Mouse (Mus musculus): Measurements from ENCODE around the gene Luc7l3. TPM values are rescaled to one million over a fixed set of nuclear protein-coding genes. Genes with fewer than 3 reads are reported as not detected.

Gene Luc7l3
- polyA plus RNA-seq, 1 experiment from 2014 or later, result 88.8 TPM

- WGBS, result under 1% methylated on average over 60 of the region's 67 CpGs
- peak; percentile 70 for ATAC-seq (ENCODE audit: low read depth)
- peak; percentile 10 for DNase-seq (ENCODE audit: low spot score)
- peaks cover 8% of the 10 kb centered on the region; the same call in 1 of the 2 replicates for H3K36me3 ChIP-seq (ENCODE audit: control insufficient read depth, insufficient read depth, low read length)
- peak overlapping the region; percentile 99 for H3K9ac ChIP-seq (ENCODE audit: low read depth, low read length)
- H3K27ac ChIP-seq (replicated peaks; ENCODE audit: low read depth, low read length), result peak overlapping the region; percentile 99
- peak overlapping the region; percentile 81 for H3K4me2 ChIP-seq (ENCODE audit: low read depth, low read length)
- no peaks in the 10 kb centered on the region for H3K27me3 ChIP-seq (replicated peaks; ENCODE audit: control insufficient read depth, insufficient read depth, low read length)
- H3K9me3 ChIP-seq (ENCODE audit: control insufficient read depth, low read length), result no peaks in the 10 kb centered on the region
- H3K4me3 ChIP-seq (ENCODE audit: low read depth, low read length), result peak overlapping the region; percentile 96
- H3K4me1 ChIP-seq (ENCODE audit: control insufficient read depth, insufficient read depth, low read length), result peaks cover 19% of the 10 kb centered on the region
These were observed 538 bp downstream of the Luc7l3 start for GRCm38 (mm10) chr11:94320969-94321930.

- H3K4me1 ChIP-seq (ENCODE audit: control insufficient read depth, insufficient read depth, low read length), result peaks cover 27% of the 10 kb centered on the region
- no peak overlapping the region for H3K4me2 ChIP-seq (ENCODE audit: low read depth, low read length)
- no peak overlapping the region for H3K9ac ChIP-seq (ENCODE audit: low read depth, low read length)
- peaks cover 8% of the 10 kb centered on the region; the same call in 1 of the 2 replicates for H3K36me3 ChIP-seq (ENCODE audit: control insufficient read depth, insufficient read depth, low read length)
- no peaks in the 10 kb centered on the region for H3K27me3 ChIP-seq (replicated peaks; ENCODE audit: control insufficient read depth, insufficient read depth, low read length)
- 91% methylated on average over 5 of the region's 5 CpGs for WGBS
- no peak for DNase-seq (ENCODE audit: low spot score)
- no peak overlapping the region for H3K4me3 ChIP-seq (ENCODE audit: low read depth, low read length)
- no peak for ATAC-seq (ENCODE audit: low read depth)
- H3K27ac ChIP-seq (replicated peaks; ENCODE audit: low read depth, low read length), result no peak overlapping the region
- H3K9me3 ChIP-seq (ENCODE audit: control insufficient read depth, low read length), result no peaks in the 10 kb centered on the region
These were observed 3.7 kb downstream of the Luc7l3 start for GRCm38 (mm10) chr11:94318056-94318455.

GRCm38 (mm10) chr11:94317515-94317914, 4.3 kb downstream of the Luc7l3 start:
- no peaks in the 10 kb centered on the region for H3K9me3 ChIP-seq (ENCODE audit: control insufficient read depth, low read length)

GRCm38 (mm10) chr11:94317014-94317413, 4.8 kb downstream of the Luc7l3 start:
- Histone ChIP-seq H3K9ac (ENCODE audit: low read depth, low read length) (no peak overlapping the region), H3K36me3 (ENCODE audit: control insufficient read depth, insufficient read depth, low read length) (peaks cover 8% of the 10 kb centered on the region; the same call in 1 of the 2 replicates), H3K4me1 (ENCODE audit: control insufficient read depth, insufficient read depth, low read length) (peaks cover 24% of the 10 kb centered on the region), H3K27me3 (replicated peaks; ENCODE audit: control insufficient read depth, insufficient read depth, low read length) (no peaks in the 10 kb centered on the region), H3K27ac (replicated peaks; ENCODE audit: low read depth, low read length) (no peak overlapping the region), H3K9me3 (ENCODE audit: control insufficient read depth, low read length) (no peaks in the 10 kb centered on the region), H3K4me2 (ENCODE audit: low read depth, low read length) (no peak overlapping the region), H3K4me3 (ENCODE audit: low read depth, low read length) (no peak overlapping the region)
- ATAC-seq (ENCODE audit: low read depth) (no peak), DNase-seq (ENCODE audit: low spot score) (no peak)
- 70% methylated on average over 1 of the region's 1 CpGs for WGBS

More at GRCm38 (mm10) chr11:94317515-94317914, 4.3 kb downstream of the Luc7l3 start:
- WGBS, result 66% methylated on average over 4 of the region's 4 CpGs
- DNase-seq (ENCODE audit: low spot score) (no peak), ATAC-seq (ENCODE audit: low read depth) (no peak)
- Histone ChIP-seq H3K4me3 (ENCODE audit: low read depth, low read length) (no peak overlapping the region), H3K4me2 (ENCODE audit: low read depth, low read length) (no peak overlapping the region), H3K36me3 (ENCODE audit: control insufficient read depth, insufficient read depth, low read length) (peaks cover 8% of the 10 kb centered on the region; the same call in 1 of the 2 replicates), H3K9ac (ENCODE audit: low read depth, low read length) (no peak overlapping the region), H3K27me3 (replicated peaks; ENCODE audit: control insufficient read depth, insufficient read depth, low read length) (no peaks in the 10 kb centered on the region), H3K27ac (replicated peaks; ENCODE audit: low read depth, low read length) (no peak overlapping the region), H3K4me1 (ENCODE audit: control insufficient read depth, insufficient read depth, low read length) (peaks cover 24% of the 10 kb centered on the region)

- WGBS, result 72% methylated on average over 2 of the region's 2 CpGs
- no peak overlapping the region for H3K4me2 ChIP-seq (ENCODE audit: low read depth, low read length)
- H3K4me3 ChIP-seq (ENCODE audit: low read depth, low read length), result no peak overlapping the region
These were observed 5.3 kb downstream of the Luc7l3 start for GRCm38 (mm10) chr11:94316528-94316927.

GRCm38 (mm10) chr11:94315308-94315707, 6.5 kb downstream of the Luc7l3 start:
- H3K9ac ChIP-seq (ENCODE audit: low read depth, low read length), result no peak overlapping the region
- H3K27me3 ChIP-seq (replicated peaks; ENCODE audit: control insufficient read depth, insufficient read depth, low read length), result no peaks in the 10 kb centered on the region
- no peak overlapping the region for H3K4me2 ChIP-seq (ENCODE audit: low read depth, low read length)
- DNase-seq (ENCODE audit: low spot score) (no peak), ATAC-seq (ENCODE audit: low read depth) (no peak)
- 65% methylated on average over 1 of the region's 1 CpGs for WGBS
- no peak overlapping the region for H3K27ac ChIP-seq (replicated peaks; ENCODE audit: low read depth, low read length)
- H3K9me3 ChIP-seq (ENCODE audit: control insufficient read depth, low read length), result no peaks in the 10 kb centered on the region
- peaks cover 12% of the 10 kb centered on the region; the same call in 1 of the 2 replicates for H3K36me3 ChIP-seq (ENCODE audit: control insufficient read depth, insufficient read depth, low read length)
- no peak overlapping the region for H3K4me3 ChIP-seq (ENCODE audit: low read depth, low read length)
- peaks cover 22% of the 10 kb centered on the region for H3K4me1 ChIP-seq (ENCODE audit: control insufficient read depth, insufficient read depth, low read length)

More at GRCm38 (mm10) chr11:94316528-94316927, 5.3 kb downstream of the Luc7l3 start:
- DNase-seq (ENCODE audit: low spot score), result no peak
- peaks cover 24% of the 10 kb centered on the region for H3K4me1 ChIP-seq (ENCODE audit: control insufficient read depth, insufficient read depth, low read length)
- H3K9me3 ChIP-seq (ENCODE audit: control insufficient read depth, low read length), result no peaks in the 10 kb centered on the region
- H3K27ac ChIP-seq (replicated peaks; ENCODE audit: low read depth, low read length), result no peak overlapping the region
- H3K36me3 ChIP-seq (ENCODE audit: control insufficient read depth, insufficient read depth, low read length), result peaks cover 8% of the 10 kb centered on the region; the same call in 1 of the 2 replicates
- H3K27me3 ChIP-seq (replicated peaks; ENCODE audit: control insufficient read depth, insufficient read depth, low read length), result no peaks in the 10 kb centered on the region
- no peak overlapping the region for H3K9ac ChIP-seq (ENCODE audit: low read depth, low read length)
- ATAC-seq (ENCODE audit: low read depth), result no peak

GRCm38 (mm10) chr11:94314098-94314652, 7.6 kb downstream of the Luc7l3 start:
- no peak for DNase-seq (ENCODE audit: low spot score)
- peaks cover 18% of the 10 kb centered on the region for H3K4me1 ChIP-seq (ENCODE audit: control insufficient read depth, insufficient read depth, low read length)
- no peak for ATAC-seq (ENCODE audit: low read depth)
- H3K4me3 ChIP-seq (ENCODE audit: low read depth, low read length), result no peak overlapping the region
- no peaks in the 10 kb centered on the region for H3K27me3 ChIP-seq (replicated peaks; ENCODE audit: control insufficient read depth, insufficient read depth, low read length)
- H3K9ac ChIP-seq (ENCODE audit: low read depth, low read length), result no peak overlapping the region
- H3K36me3 ChIP-seq (ENCODE audit: control insufficient read depth, insufficient read depth, low read length), result peaks cover 12% of the 10 kb centered on the region; the same call in 1 of the 2 replicates
- H3K27ac ChIP-seq (replicated peaks; ENCODE audit: low read depth, low read length), result no peak overlapping the region
- no peak overlapping the region for H3K4me2 ChIP-seq (ENCODE audit: low read depth, low read length)
- H3K9me3 ChIP-seq (ENCODE audit: control insufficient read depth, low read length), result no peaks in the 10 kb centered on the region
- WGBS, result 81% methylated on average over 2 of the region's 2 CpGs

- Histone ChIP-seq H3K4me1 (ENCODE audit: control insufficient read depth, insufficient read depth, low read length) (peaks cover 18% of the 10 kb centered on the region), H3K9ac (ENCODE audit: low read depth, low read length) (no peak overlapping the region), H3K4me2 (ENCODE audit: low read depth, low read length) (no peak overlapping the region), H3K27ac (replicated peaks; ENCODE audit: low read depth, low read length) (no peak overlapping the region), H3K9me3 (ENCODE audit: control insufficient read depth, low read length) (no peaks in the 10 kb centered on the region), H3K4me3 (ENCODE audit: low read depth, low read length) (no peak overlapping the region), H3K27me3 (replicated peaks; ENCODE audit: control insufficient read depth, insufficient read depth, low read length) (no peaks in the 10 kb centered on the region), H3K36me3 (ENCODE audit: control insufficient read depth, insufficient read depth, low read length) (peaks cover 10% of the 10 kb centered on the region)
- peak; percentile 12; the same call in 1 of the 2 replicates for ATAC-seq (ENCODE audit: low read depth)
- WGBS, result 71% methylated on average over 1 of the region's 1 CpGs
- peak; percentile 43 for DNase-seq (ENCODE audit: low spot score)
These were observed 9.1 kb downstream of the Luc7l3 start for GRCm38 (mm10) chr11:94312733-94313132.
